Mouse (Mus musculus): Measurements from ENCODE around the gene Tango6.

Tango6 gene

GRCm38 (mm10) chr8:106682971-106683668 is at the start of gene Tango6:
TSS of gene Tango6 (plus strand) at chr8:106683068.
- peak; percentile 93 for DNase-seq (ENCODE audit: low read depth)

GRCm38 (mm10) chr8:106633361-106634158 is 49.3 kb upstream of the Tango6 start:
- peak; percentile 66 for DNase-seq (ENCODE audit: low read depth)

- DNase-seq (ENCODE audit: low read depth) = no peak
Observed at GRCm38 (mm10) chr8:106635284-106635683, 47.6 kb upstream of the Tango6 start.

GRCm38 (mm10) chr8:106637446-106637845 is 45.4 kb upstream of the Tango6 start:
- DNase-seq (ENCODE audit: low read depth) = no peak

- no peak for DNase-seq (ENCODE audit: low read depth)
Observed at GRCm38 (mm10) chr8:106638768-106639295, 44.0 kb upstream of the Tango6 start.

GRCm38 (mm10) chr8:106640212-106640611 is 42.7 kb upstream of the Tango6 start:
- no peak for DNase-seq (ENCODE audit: low read depth)

- no peak for DNase-seq (ENCODE audit: low read depth)
Observed at GRCm38 (mm10) chr8:106640921-106641320, 41.9 kb upstream of the Tango6 start.

- DNase-seq (ENCODE audit: low read depth) = no peak
Observed at GRCm38 (mm10) chr8:106642172-106642571, 40.7 kb upstream of the Tango6 start.

- peak; percentile 83 for DNase-seq (ENCODE audit: low read depth)
Observed at GRCm38 (mm10) chr8:106643100-106643499, 39.8 kb upstream of the Tango6 start.

GRCm38 (mm10) chr8:106644957-106645356 is 37.9 kb upstream of the Tango6 start:
- peak; percentile 40 for DNase-seq (ENCODE audit: low read depth)

- no peak for DNase-seq (ENCODE audit: low read depth)
Observed at GRCm38 (mm10) chr8:106646153-106646552, 36.7 kb upstream of the Tango6 start.

GRCm38 (mm10) chr8:106646731-106647130 is 36.1 kb upstream of the Tango6 start:
- no peak for DNase-seq (ENCODE audit: low read depth)

- DNase-seq (ENCODE audit: low read depth) = peak; percentile 88
Observed at GRCm38 (mm10) chr8:106647387-106647786, 35.5 kb upstream of the Tango6 start.

- DNase-seq (ENCODE audit: low read depth) = no peak
Observed at GRCm38 (mm10) chr8:106648421-106648820, 34.4 kb upstream of the Tango6 start.

- DNase-seq (ENCODE audit: low read depth) = no peak
Observed at GRCm38 (mm10) chr8:106651994-106652393, 30.9 kb upstream of the Tango6 start.

- no peak for DNase-seq (ENCODE audit: low read depth)
Observed at GRCm38 (mm10) chr8:106656046-106656445, 26.8 kb upstream of the Tango6 start.

- DNase-seq (ENCODE audit: low read depth) = no peak
Observed at GRCm38 (mm10) chr8:106672786-106673185, 10.1 kb upstream of the Tango6 start.

GRCm38 (mm10) chr8:106674318-106674717 is 8.6 kb upstream of the Tango6 start:
- no peak for DNase-seq (ENCODE audit: low read depth)

- DNase-seq (ENCODE audit: low read depth) = peak; percentile 69
Observed at GRCm38 (mm10) chr8:106674894-106675293, 8.0 kb upstream of the Tango6 start.

GRCm38 (mm10) chr8:106684387-106684786 is 1.5 kb downstream of the Tango6 start:
- DNase-seq (ENCODE audit: low read depth) = no peak

GRCm38 (mm10) chr8:106687479-106687878 is 4.6 kb downstream of the Tango6 start:
- peak; percentile 78 for DNase-seq (ENCODE audit: low read depth)

- no peak for DNase-seq (ENCODE audit: low read depth)
Observed at GRCm38 (mm10) chr8:106697748-106698248, 14.9 kb downstream of the Tango6 start.

GRCm38 (mm10) chr8:106699588-106699987 is 16.7 kb downstream of the Tango6 start:
- DNase-seq (ENCODE audit: low read depth) = peak; percentile 71
